Mouse (Mus musculus): ENCODE data around the gene Mars.

GRCm38 (mm10) chr10:127338930-127339682 lies 27.5 kb upstream of the Mars start:
- TF ChIP-seq ZMIZ1 (IDR thresholded peaks at IDR 0.05; ENCODE audit: low read depth, low read length) = no peak
- TF ChIP-seq CHD1 (IDR thresholded peaks at IDR 0.05; ENCODE audit: low read depth, low read length) = no peak
- peak; percentile 81 to 93 (median 92) for TF ChIP-seq CTCF (IDR thresholded peaks at IDR 0.05 in 2 of 3, conservative IDR thresholded peaks at IDR 0.05 in 1 of 3; ENCODE audit: control insufficient read depth in 1 of 3, insufficient read depth in 1 of 3, low read depth in 2 of 3, low read length in 3 of 3, poor library complexity in 1 of 3, severe bottlenecking in 1 of 3)
- TF ChIP-seq MYB (IDR thresholded peaks at IDR 0.05; ENCODE audit: low read depth, low read length) = no peak
- no peak for TF ChIP-seq MEF2A (IDR thresholded peaks at IDR 0.05; ENCODE audit: extremely low read depth, insufficient replicate concordance, low read depth, low read length, poor library complexity, severe bottlenecking)
- no peak for TF ChIP-seq POLR2A (IDR thresholded peaks at IDR 0.05; ENCODE audit: control insufficient read depth in 1 of 2, insufficient read depth in 1 of 2, low read depth in 1 of 2, low read length in 2 of 2, poor library complexity in 1 of 2)
- TF ChIP-seq ZC3H11A (IDR thresholded peaks at IDR 0.05; ENCODE audit: low read depth, low read length) = peak; percentile 38; the same call in 1 of the 2 replicates
- TF ChIP-seq ETS1 (IDR thresholded peaks at IDR 0.05; ENCODE audit: low read depth, low read length) = peak; percentile 50; the same call in 1 of the 2 replicates
